Comparison of ENCODE assay signal across 24 mouse cellular contexts in the genomic region with DNA sequence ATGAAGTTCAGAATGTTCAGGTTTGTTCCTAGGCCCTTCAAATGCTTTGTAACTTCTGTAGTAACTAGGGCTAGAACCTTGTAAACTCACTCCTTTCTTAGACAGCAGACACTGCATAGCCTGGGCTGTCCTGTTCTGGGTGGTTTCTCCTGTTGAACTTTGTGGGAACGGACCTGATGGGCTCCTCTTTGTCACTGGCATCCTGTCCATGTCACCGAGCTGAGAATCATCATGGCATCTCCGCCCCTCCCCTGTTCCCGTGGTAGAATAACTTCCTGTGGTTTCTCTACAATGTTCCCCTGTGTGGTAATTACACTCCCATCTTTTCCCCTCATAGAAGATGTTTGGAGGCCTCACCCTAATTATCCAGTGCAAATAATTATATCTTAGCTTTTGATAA. TPM values are rescaled to one million over a fixed set of nuclear protein-coding genes. Genes with fewer than 3 reads are reported as not detected.
A peak's percentile ranks its signal among the peaks of the same experiment; 100 is the strongest.
DNase-seq lines count a peak whose midpoint lies in the region; TF ChIP-seq lines count a peak whose summit lies in the region.
"Had no signal": no experiment of that assay in that cellular context is flagged by ENCODE, and none has a peak within 500 bp of the region (broad histone marks: within the 10 kb centered on the region; RNA-seq: fewer than 3 reads in every experiment).

No protein-coding gene starts in this region.

- H3K79me2 ChIP-seq in macrophage (ENCODE audit: inconsistent target) = peaks cover 26% of the 10 kb centered on the region; the same call in 1 of the 2 replicates

- no peak for TF ChIP-seq CTCF in bone marrow macrophage, adult 2 months (IDR thresholded peaks at IDR 0.05; ENCODE audit: low read depth, low read length)

- no peak overlapping the region for H3K4me3 ChIP-seq in bone marrow macrophage, adult 2 months (ENCODE audit: insufficient read depth, low read length)
- H3K4me3 ChIP-seq in macrophage (ENCODE audit: inconsistent target) = no peak overlapping the region
- H3K4me3 ChIP-seq: gastrocnemius, adult 2 months; hindbrain, embryonic 15.5 days; limb, embryonic 15.5 days had no signal

- H3K4me1 ChIP-seq in bone marrow macrophage, adult 2 months (ENCODE audit: control insufficient read depth, insufficient read depth, low read length) = peaks cover 69% of the 10 kb centered on the region
- H3K4me1 ChIP-seq: hindbrain, embryonic 15.5 days had no signal

- no peak for TF ChIP-seq POLR2A in bone marrow macrophage, adult 2 months (IDR thresholded peaks at IDR 0.05; ENCODE audit: borderline replicate concordance, low read depth, low read length)

- peak overlapping the region; percentile 87 for H3K27ac ChIP-seq in bone marrow macrophage, adult 2 months (ENCODE audit: insufficient read depth, low read depth, low read length)
- H3K27ac ChIP-seq in macrophage = peak overlapping the region; percentile 97
- H3K27ac ChIP-seq: gastrocnemius, adult 2 months; hindbrain, embryonic 15.5 days; limb, embryonic 15.5 days had no signal

- H3K36me3 ChIP-seq in macrophage (ENCODE audit: inconsistent target) = no peaks in the 10 kb centered on the region
- H3K36me3 ChIP-seq: hindbrain, embryonic 15.5 days; limb, embryonic 15.5 days had no signal

- WGBS in macrophage (ENCODE audit: missing documents) = 5% methylated on average over 4 of the region's 4 CpGs

- peak; percentile 24 for DNase-seq in lung, postnatal 36 days
- DNase-seq in lung, adult 18-20 months = no peak
- peak; percentile 48 to 62 for DNase-seq in thymus, postnatal 36 days
- no peak for DNase-seq in kidney, adult 9 months
- DNase-seq in cerebellum, postnatal 36 days = no peak
- no peak for DNase-seq in spleen, adult 12 weeks (ENCODE audit: low spot score)
- DNase-seq: adrenal gland, postnatal 10 days; cerebellum, adult 8-10 months; forebrain, postnatal 0 days; gastrocnemius, adult 2 months; kidney, adult 2 months; kidney, postnatal 25 days; lung, adult 2 months; lung, postnatal 4 days had no signal

RNA-seq across cellular contexts. Expression of a gene that starts 4.7 kb away (rescaled TPM):
- polyA plus RNA-seq in bone marrow macrophage, adult 2 months (2012; ENCODE audit: insufficient read depth, insufficient read length, missing spikeins) = 18.7 and 21.0 TPM in 2 replicates
- 10 to 100 TPM in 5 of 26 experiments, 1 to 10 TPM in 20, under 1 TPM in 1; 0.34 to 30.4 (median 4.6) TPM for total RNA-seq in macrophage (2018; cell fraction: chromatin; rRNA removed)
- 10 to 100 TPM in 24 of 26 experiments, 1 to 10 TPM in 2; 9.7 to 46.8 (median 16.9) TPM for total RNA-seq in macrophage (2018; cell fraction: cytosol; rRNA removed)
- 10 to 100 TPM in 25 of 26 experiments, 1 to 10 TPM in 1; 6.6 to 58.2 (median 22.0) TPM for total RNA-seq in macrophage (2018; cell fraction: nucleus; rRNA removed)
- polyA plus RNA-seq in macrophage (2018) = 9.9 to 20.0 TPM (median 15.2 TPM) in 3 replicates

RNA-seq across cellular contexts. Expression of a gene that starts 11.0 kb away (rescaled TPM):
- polyA plus RNA-seq in bone marrow macrophage, adult 2 months (2012; ENCODE audit: insufficient read depth, insufficient read length, missing spikeins) = not detected in 2 replicates
- total RNA-seq in macrophage (2018; cell fraction: chromatin; rRNA removed) = not detected
- not detected for total RNA-seq in macrophage (2018; cell fraction: cytosol; rRNA removed)
- not detected for total RNA-seq in macrophage (2018; cell fraction: nucleus; rRNA removed)
- polyA plus RNA-seq in macrophage (2018) = not detected in 3 replicates
- total RNA-seq: adrenal gland, postnatal 10 days; forebrain, postnatal 0 days; gastrocnemius, adult 2 months; layer of hippocampus, postnatal 14 days; left cerebral cortex, postnatal 10 days had no signal
- polyA plus RNA-seq: forebrain, postnatal 0 days; heart, embryonic 14.5 days; midbrain, embryonic 16.5 days; neural tube, embryonic 11.5 days; spleen, adult 2 months had no signal

RNA-seq across cellular contexts. Expression of a gene that starts 52.5 kb away (rescaled TPM):
- polyA plus RNA-seq in bone marrow macrophage, adult 2 months (2012; ENCODE audit: insufficient read depth, insufficient read length, missing spikeins) = 65.5 and 75.6 TPM in 2 replicates
- total RNA-seq in macrophage (2018; cell fraction: chromatin; rRNA removed) = 100 to 1,000 TPM in 5 of 26 experiments, 10 to 100 TPM in 21; 19.4 to 147 (median 66.7) TPM
- 100 to 1,000 TPM in 3 of 26 experiments, 10 to 100 TPM in 23; 32.6 to 136 (median 62.8) TPM for total RNA-seq in macrophage (2018; cell fraction: cytosol; rRNA removed)
- 100 to 1,000 TPM in 8 of 26 experiments, 10 to 100 TPM in 18; 19.8 to 137 (median 73.9) TPM for total RNA-seq in macrophage (2018; cell fraction: nucleus; rRNA removed)
- polyA plus RNA-seq in macrophage (2018) = 13.2 to 63.8 TPM (median 61.0 TPM) in 3 replicates

RNA-seq across cellular contexts. Expression of a gene that starts 56.7 kb away (rescaled TPM):
- 34.6 and 38.6 TPM in 2 replicates for polyA plus RNA-seq in bone marrow macrophage, adult 2 months (2012; ENCODE audit: insufficient read depth, insufficient read length, missing spikeins)
- 1 to 10 TPM in 21 of 26 experiments, under 1 TPM in 2, not detected in 3; 0.58 to 8.5 (median 3.7) TPM for total RNA-seq in macrophage (2018; cell fraction: chromatin; rRNA removed)
- 10 to 100 TPM in 11 of 26 experiments, 1 to 10 TPM in 15; 4.2 to 13.4 (median 7.8) TPM for total RNA-seq in macrophage (2018; cell fraction: cytosol; rRNA removed)
- 10 to 100 TPM in 6 of 26 experiments, 1 to 10 TPM in 19, under 1 TPM in 1; 0.79 to 15.2 (median 5.8) TPM for total RNA-seq in macrophage (2018; cell fraction: nucleus; rRNA removed)
- polyA plus RNA-seq in macrophage (2018) = 11.1 to 13.5 TPM (median 11.2 TPM) in 3 replicates

Comparison
In these comparisons a context has a peak if more than half of its experiments do, and no peak if none do; other contexts are left out.
1. DNase-seq: peak in lung, postnatal 36 days (single experiment) and thymus, postnatal 36 days (2 of 2); none in lung, adult 18-20 months (0 of 2), kidney, adult 9 months (single experiment), cerebellum, postnatal 36 days (0 of 2) and spleen, adult 12 weeks (single experiment).